Mouse (Mus musculus) megakaryocyte progenitor cell, adult 5-6 weeks (primary cell): ENCODE results near the gene Nek2. TPM values are rescaled to one million over a fixed set of nuclear protein-coding genes. Genes with fewer than 3 reads are reported as not detected.

Source experiments
- ATAC-seq: replicated peaks from 2 replicates; pipeline ENCODE4 v1.8.0; 2016; ENCODE audit warnings: mild to moderate bottlenecking, moderate TSS enrichment, inconsistent platforms; ENCODE audit not compliant: poor library complexity
- total RNA-seq, 2 experiments: library from RNA; stranded (forward) in 1 of 2; stranded (reverse) in 1 of 2; fragments of 157-497, 149-512 nt in 1 of 2; fragments of 200-1000 nt in 1 of 2; gene quantifications; 2 replicates each; pipeline versions ENCODE4 v1.2.3 to v1.2.4; 2015 to 2017

The Nek2 gene
- total RNA-seq, 2 experiments from 2014 or later: 22.4 to 35.8 TPM

DNA sequence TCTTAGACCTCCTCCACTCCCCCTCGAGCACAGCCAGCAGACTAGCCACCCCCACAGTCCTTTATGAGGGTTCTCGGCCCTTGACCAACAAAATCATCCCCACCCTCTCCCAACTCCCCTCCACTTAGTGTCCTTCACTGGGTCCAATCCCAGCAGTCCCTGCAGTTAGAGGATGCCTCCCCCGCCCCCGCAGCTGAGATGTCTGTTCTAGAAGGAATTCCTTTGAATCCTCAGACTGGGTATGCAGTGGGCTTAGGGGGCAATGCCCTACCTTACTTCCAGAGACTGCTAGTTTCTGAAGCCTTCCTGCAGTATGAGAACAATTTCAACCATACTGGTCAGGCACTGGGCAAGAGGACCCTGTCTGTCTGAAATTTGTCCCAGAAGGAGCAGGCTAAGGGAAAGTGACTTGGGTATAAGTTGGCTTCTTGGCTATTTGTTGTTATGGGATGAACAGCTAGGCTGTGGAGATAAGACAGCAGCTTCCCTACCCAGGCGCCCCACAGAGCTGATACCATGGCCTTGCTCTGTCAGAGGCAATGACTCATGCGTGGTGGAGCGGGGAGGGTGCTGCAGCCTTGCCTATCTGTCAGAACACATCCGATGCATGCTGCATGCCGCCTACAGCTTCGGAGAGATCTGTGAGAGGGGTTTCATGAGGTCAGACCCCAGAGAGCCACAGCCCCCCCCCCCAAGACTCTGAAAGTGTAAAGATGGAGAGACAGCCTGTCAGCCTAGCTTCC, 34.1 kb downstream of the Nek2 start:
- ATAC-seq: peak; percentile 94

DNA sequence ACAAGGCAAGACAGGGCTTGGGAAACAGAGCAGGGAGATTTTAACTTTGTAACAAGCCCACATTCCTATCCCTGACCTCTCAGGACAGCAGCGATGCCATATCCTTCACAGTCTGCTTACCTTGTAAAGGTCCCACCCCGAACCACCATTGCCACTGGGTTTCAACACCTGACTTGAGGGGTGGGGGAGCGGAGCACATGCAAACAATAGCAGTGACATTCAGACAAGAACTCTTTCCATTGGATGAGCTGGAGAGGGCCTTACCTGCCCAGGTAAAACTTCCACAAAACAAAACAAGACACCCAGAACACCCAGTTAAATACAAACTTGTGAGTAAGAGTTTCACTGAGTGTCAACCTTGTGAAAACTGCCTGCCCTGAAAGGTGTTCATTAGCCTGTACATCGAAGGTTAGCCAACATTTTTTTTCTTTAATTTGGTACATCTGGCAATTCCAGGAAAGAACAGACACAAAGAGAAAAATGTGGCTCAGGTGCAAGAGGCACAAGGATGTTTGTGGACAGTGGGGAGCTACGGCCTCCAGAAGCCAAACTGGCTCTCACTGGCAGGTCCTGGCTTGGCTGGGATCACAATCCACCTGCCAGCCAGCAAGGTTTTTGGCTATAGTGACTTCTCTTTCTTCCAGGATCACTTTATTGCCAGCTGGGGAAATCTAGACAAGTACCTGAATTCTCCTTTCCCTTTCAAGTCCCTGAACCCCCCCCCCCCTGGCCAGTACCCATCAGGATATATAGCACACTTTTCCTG, 35.8 kb downstream of the Nek2 start:
- ATAC-seq: no peak

DNA sequence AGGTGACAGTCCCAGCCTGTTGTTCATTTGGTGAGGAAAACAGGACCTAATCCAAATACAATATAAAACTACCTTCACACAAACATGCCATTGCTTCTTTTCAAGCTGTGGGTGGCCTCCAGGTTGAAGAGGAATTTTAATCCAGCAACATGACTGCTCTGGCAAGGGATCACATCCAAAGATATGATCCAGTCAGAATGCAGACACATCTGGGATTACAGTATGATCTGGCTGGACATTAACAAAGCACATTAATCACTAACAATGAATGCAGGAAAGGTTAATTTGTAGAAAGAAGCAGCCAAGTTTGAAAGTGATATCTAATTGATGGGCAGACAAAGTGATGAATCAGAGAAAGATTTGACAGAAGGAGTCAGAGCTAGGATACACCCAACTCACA, 36.9 kb downstream of the Nek2 start:
- ATAC-seq: no peak

DNA sequence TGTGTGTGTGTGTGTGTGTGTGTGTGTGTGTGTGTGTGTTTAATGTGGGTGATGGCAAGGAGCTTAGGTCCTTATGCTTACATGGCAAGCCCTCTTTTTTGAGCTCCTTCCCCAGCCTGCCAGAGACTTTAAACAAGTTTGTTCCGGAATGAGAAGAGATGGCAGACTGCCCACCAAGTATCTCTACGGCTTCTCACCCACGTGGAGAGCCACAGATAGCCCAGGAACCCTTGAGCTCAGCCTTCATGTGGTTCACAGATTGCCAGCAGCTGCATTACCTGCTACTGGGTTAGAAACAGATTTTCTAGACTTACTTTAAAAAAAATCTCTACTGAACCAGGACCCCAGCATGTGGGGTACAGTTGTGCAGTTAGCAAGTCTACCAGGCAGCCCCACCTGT, 38.6 kb downstream of the Nek2 start:
- peak; percentile 59 for ATAC-seq

DNA sequence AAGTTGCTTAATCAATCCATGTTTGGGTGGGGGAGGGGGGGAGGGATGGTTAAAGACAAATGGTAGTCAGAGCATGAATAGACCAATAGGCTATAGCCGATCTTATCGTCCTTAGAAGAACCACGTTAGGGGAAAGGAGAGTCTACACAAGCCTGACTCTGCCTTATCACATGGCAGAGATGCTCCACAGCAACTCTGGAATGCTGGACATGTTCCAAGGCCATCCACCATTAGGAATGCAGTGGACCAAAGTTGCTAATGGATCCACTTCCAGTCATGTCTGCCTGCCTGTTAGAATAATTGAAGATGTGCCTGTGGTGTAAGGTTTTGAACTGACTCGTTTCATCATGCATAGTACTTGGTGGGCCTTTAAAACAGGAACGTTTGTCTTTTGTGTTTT, 40.0 kb downstream of the Nek2 start:
- no peak for ATAC-seq

DNA sequence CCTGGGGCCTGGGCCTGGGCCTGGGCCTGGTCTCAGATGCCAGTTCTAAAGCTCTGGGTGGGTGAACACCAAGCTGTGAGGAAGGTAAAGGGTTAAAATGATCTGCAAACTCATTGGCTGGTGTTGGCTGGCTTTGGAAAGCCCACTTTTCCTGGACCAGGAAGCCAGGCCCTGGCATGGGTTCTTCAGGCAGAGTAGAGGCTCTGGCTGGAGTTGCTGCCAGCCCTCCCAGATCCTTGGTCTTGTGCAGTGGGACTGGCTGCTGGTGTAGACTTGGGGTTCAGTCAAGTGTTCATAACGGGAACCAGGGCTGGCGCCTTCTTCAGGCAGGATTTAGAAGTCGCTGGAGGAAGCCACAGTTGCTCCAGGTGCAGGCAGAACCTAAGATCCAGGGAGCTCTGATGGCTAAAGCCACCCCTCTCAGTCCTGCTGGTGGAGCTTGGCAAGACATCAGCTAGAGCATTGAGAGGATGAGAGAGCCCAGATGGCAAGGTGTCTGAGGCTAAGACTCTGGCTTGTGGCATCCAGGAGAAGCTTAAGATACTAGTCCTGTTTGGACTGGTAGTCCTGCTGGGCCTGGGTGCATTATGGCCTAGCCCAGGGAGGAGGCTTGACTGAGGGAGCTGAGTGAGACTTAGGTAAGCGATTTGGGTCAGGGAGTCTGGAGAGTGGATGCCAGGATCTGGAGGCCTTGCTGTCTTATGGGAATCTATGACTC, 42.7 kb downstream of the Nek2 start:
- ATAC-seq: no peak

DNA sequence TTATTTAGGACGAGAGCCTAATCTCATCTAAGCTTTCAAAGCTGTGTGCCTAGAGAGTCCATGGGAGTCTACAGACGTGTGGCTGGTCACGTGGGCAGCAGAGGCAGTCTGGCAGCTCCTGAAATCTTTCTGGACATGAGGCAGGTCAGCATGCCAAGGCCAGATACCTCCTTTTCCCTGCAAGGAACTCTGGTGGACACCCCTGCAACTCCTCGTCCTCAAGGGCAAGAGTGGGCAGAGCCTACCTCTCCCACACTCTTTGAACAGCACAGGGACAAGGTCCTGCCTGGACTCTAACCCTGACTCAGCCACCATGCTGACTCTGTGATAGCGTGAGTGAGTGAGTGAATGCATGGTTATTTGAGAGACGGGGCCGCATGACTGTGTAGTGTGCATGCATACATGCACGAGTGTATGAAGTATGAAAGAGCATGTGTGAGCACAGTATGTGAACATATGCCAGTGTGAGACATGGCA, 43.3 kb downstream of the Nek2 start:
- no peak for ATAC-seq

DNA sequence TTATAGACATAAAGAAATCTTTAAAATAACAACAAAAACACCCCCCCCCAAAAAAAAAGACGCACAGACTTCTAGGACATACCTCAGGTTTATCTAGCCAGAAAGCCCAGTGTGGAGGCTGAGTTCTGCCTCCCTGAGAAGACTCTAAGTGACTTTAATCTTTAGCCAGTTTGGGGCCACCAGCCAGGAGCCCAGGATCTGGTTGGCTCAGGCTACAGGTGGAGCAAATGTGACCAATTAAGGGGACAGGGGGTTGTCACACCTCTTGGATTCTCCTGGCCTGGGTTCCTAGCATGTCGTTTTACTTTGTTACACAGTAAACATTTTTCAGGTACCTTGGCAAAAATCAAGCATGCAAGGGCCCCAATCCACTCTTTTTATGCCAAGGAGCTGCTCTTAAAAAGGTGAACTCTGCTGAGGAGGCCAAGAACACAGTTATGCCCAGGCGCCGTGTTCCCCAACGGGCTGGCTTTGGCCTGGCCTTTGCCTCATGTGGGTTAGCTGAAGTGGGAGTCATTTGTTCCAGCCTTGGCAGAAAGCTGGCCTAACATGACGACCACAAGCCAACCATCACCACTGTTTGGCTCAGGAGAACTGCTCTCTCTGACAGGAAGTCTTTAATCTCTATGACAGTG, 50.9 kb downstream of the Nek2 start:
- no peak for ATAC-seq

DNA sequence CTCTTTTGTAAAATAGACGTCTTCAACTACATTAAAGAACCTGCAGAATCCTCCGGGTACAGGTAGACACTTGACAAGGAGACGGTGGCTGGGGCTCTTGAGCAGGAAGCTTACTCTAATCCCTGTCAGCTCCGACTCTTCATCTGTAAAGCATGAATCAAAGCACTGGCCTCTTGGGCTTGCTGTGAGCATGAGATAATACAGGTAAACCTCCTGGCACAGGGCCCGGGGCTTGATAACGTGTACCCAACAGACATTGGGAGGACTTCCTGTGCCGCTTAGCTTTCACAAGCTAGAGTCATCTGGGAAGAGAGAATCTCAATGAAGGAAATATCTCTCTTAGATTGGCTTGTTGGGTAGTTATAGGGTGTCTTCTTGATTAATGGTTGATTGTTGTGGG, 53.8 kb downstream of the Nek2 start:
- peak; percentile 49 for ATAC-seq

DNA sequence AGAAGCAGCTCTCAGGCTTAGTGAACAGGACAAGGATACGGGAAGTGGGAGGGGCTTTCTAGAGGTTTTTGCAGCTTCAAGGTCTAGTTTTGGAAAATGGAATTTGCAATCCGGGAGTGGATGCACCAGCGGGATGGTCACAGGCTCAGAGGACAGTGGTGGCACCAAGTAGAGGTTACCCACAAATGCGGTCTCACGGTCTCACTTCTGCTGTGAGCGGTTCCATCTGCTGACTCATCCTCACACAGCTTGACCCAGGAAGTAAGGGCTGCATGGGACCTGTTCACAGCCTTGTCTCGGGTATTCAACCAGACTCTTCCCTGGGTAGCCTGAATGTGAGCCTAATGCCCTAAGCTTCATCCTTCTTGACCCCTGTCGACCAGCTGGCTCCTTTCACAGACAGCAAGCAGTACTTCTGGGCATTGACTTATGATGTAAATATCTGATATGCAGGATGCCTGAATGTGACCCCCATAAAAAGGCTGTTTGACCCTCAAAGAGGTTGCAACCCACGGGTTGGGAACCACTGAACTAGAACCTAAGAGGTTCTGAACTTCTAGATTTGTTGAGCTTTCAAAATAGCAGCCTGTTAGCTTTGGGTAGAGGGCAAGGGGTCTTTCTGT, 54.5 kb downstream of the Nek2 start:
- peak; percentile 72 for ATAC-seq

DNA sequence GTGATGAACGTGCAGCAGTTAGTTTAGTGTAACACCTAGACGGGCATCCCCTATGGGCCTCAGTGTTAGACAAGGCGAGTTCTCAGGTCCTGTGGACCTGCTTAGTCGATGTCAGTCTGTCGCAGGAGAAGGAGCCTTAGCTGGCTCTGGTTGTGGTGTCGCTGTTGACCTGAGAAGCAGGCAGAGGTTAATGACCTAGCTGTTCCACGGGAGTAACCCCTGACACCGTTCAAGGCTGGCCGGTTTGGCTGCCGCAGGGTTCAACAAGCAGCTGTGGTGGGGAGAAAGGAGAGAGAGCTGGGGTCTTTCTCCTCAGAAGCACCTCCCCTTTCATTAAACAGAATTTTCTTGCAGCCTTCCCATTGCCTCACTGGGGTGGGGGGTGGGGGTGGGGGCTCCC, 56.4 kb downstream of the Nek2 start:
- no peak for ATAC-seq

DNA sequence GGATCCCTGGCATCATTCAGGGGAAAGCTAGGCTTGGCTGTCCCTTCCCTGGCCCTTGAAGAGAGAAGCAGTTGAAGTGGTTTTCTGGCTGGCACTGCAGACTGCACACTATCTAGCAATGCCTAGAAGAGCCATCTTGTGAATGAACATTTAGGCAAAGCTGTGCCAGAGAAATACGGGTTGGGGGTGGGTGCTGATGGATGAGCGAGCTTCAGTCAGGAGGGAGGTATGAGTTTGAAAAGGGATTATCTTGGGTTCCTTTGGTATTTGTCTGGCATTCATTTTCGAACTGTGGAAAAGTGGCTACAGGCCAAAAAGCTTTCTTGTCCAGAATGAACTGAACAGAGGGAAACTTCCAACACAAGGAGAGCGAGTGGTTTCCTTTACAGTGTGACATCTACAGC, 57.3 kb downstream of the Nek2 start:
- no peak for ATAC-seq

DNA sequence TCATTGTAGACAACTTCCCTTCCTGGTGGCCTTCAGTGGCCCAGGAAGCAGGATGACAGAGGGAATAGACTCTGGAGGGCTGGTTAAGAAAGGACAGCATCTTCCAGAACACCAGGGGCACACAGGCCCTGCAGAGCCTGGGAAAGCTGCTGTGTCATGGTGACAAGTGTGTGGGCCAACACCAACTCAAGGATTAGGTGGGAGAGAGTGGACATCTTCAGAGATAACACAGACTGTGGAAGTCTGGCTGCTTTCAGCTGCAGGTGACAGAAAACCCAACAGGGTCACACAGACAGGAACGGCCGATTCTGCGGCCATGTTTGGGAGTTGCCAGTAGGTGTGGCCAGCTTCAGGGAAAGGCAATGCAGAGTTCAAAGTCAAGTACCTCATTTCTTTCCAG, 59.0 kb downstream of the Nek2 start:
- 0 out of 2 replicates have a peak, but pooled peaks have one; percentile 9 for ATAC-seq

DNA sequence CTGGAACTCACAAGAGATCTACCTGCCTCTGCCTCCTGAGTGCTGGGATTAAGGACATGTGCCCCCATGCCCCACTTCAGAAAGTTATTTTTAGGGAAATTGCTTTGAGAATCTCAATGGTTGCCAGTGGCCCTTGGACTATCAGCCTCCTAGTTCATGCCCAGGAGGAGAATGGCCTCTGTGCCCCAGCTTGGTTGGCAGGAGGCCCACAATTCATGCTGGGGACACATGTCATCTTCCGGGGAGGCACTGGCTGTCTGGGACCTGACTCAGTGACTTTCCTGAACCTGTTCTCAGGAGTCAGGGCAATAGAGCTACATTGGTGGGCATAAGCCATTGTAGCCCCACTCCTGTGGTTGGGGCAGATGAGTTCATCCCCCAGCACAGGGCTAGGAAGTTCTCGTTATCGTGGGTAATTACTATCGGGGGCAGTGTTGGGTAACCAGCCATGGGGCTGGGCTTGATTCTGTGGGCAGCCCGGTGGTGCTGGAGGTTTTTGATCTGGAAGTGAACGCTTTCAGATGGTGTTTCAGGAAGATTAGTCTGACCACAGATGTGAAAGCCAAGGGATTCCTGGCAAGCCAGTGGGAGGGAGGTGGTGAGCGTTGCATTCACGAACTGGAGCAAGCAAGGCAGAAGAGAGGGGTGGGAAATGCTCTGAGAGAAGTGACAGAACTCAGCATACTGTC, 59.8 kb downstream of the Nek2 start:
- peak; percentile 55 for ATAC-seq

DNA sequence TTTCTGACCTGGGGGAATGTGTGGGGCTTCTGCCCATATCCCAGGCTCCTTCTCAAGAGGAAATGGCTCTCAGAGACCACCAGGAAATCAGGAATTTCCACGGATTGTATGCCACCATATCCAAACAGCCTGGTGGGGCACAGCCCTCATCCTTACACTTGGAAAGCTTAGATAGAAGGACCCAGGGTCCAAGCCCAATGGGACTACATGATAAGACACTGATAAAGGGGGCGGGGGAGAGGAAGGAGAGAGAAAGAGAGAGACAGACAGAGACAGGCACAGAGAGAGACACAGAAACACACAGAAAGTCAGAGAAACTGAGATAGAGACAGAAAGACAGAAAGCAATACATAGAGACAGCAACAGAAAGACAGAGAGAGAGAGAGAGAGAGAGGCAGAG, 60.4 kb downstream of the Nek2 start:
- ATAC-seq: no peak

Other genes with a start within 250 kb of the Nek2 start
- gene Dtl, start 245.9 kb upstream of the Nek2 start, total RNA-seq (2015): 90.8 and 98.8 TPM in 2 replicates
- 54.4 and 77.3 TPM in 2 replicates for gene Dtl, start 245.9 kb upstream of the Nek2 start, total RNA-seq (2017)
- 37.0 and 39.8 TPM in 2 replicates for gene Ints7, start 245.8 kb upstream of the Nek2 start, total RNA-seq (2015)
- 63.1 and 69.2 TPM in 2 replicates for gene Ints7, start 245.8 kb upstream of the Nek2 start, total RNA-seq (2017)
- 28.1 and 30.0 TPM in 2 replicates for gene Lpgat1, start 103.6 kb upstream of the Nek2 start, total RNA-seq (2015)
- 32.9 and 33.4 TPM in 2 replicates for gene Lpgat1, start 103.6 kb upstream of the Nek2 start, total RNA-seq (2017)
- gene Slc30a1, start 85.3 kb downstream of the Nek2 start, total RNA-seq (2015): 4.7 TPM in 2 replicates
- 5.3 and 5.6 TPM in 2 replicates for gene Slc30a1, start 85.3 kb downstream of the Nek2 start, total RNA-seq (2017)
- gene Rd3, start 155.9 kb downstream of the Nek2 start, total RNA-seq (2015): not detected in 2 replicates
- gene Rd3, start 155.9 kb downstream of the Nek2 start, total RNA-seq (2017): not detected in 2 replicates